Mouse (Mus musculus) midbrain, postnatal 0 days (tissue): ENCODE results near the gene T. TPM values are rescaled to one million over a fixed set of nuclear protein-coding genes. Genes with fewer than 3 reads are reported as not detected.

Experiments
- ATAC-seq: fragments of 200-750 bp; cut with Nextera tagmentation; 2 replicates; pipeline ENCODE4 v1.8.0; 2017; ENCODE audit warnings: moderate number of reproducible peaks, mild to moderate bottlenecking, moderate TSS enrichment, moderate library complexity; ENCODE audit not compliant: low FRiP score
- DNase-seq: peaks from one replicate; pipeline ENCODE4 v3.0.0-alpha.2; 2015; ENCODE audit warnings: low spot score
- H3K27ac ChIP-seq: fragments of 300-500 bp; sonication (generic); 2 replicates; pipeline ENCODE4 v1.5.1; 2014; ENCODE audit warnings: low read depth, mild to moderate bottlenecking, low read length, mixed read lengths
- H3K27me3 ChIP-seq: fragments of 300-500 bp; sonication (generic); 2 replicates; pipeline ENCODE4 v1.6.1; 2014; ENCODE audit warnings: low read length, control low read depth, mixed read lengths; ENCODE audit not compliant: insufficient read depth
- H3K36me3 ChIP-seq: fragments of 300-500 bp; sonication (generic); 2 replicates; pipeline ENCODE4 v1.6.1; 2014; ENCODE audit warnings: low read length, control low read depth, mixed read lengths; ENCODE audit not compliant: insufficient read depth
- H3K4me1 ChIP-seq: fragments of 300-500 bp; sonication (generic); 2 replicates; pipeline ENCODE4 v1.6.1; 2014; ENCODE audit warnings: mild to moderate bottlenecking, control low read depth, antibody characterized with exemption, low read length, mixed read lengths; ENCODE audit not compliant: insufficient read depth
- H3K4me2 ChIP-seq: fragments of 300-500 bp; sonication (generic); 2 replicates; pipeline ENCODE4 v1.6.1; 2014; ENCODE audit warnings: low read depth, mild to moderate bottlenecking, low read length, mixed read lengths; ENCODE audit not compliant: poor library complexity, severe bottlenecking
- H3K4me3 ChIP-seq: fragments of 300-500 bp; sonication (generic); 2 replicates; pipeline ENCODE4 v1.5.1; 2014; ENCODE audit warnings: low read depth, mild to moderate bottlenecking, low read length, moderate library complexity
- H3K9ac ChIP-seq: fragments of 300-500 bp; sonication (generic); replicated peaks from 2 replicates; pipeline ENCODE4 v1.6.1; 2014; ENCODE audit warnings: mild to moderate bottlenecking, low read length, moderate library complexity, mixed read lengths; ENCODE audit not compliant: poor library complexity, severe bottlenecking
- H3K9me3 ChIP-seq: fragments of 300-500 bp; sonication (generic); 2 replicates; pipeline ENCODE4 v1.6.1; 2016; ENCODE audit warnings: low read length, control low read depth
- CTCF ChIP-seq: IDR thresholded peaks from 2 replicates; pipeline ENCODE4 v1.5.1; 2016; ENCODE audit warnings: antibody characterized with exemption, mild to moderate bottlenecking
- WGBS: fragments of 180-500 bp; shearing (Covaris S2); extraction: QIAGEN DNeasy Blood & Tissue Kit; methylation state at CpG from one replicate; pipeline ENCODE4 v1.1.7; 2014; 5-methylcytosine and 5-hydroxymethylcytosine counted together
- polyA plus RNA-seq: library from polyadenylated mRNA; unstranded; fragments of >200 nt; fragmentation: Nextera tagmentation; extraction: Ambion mirVana; gene quantifications from 2 replicates; pipeline ENCODE4 v1.2.1, GENCODE M21; 2015
- total RNA-seq: library from RNA; depleted of rRNA; stranded (reverse); fragments of >200 nt; gene quantifications from 2 replicates; pipeline ENCODE4 v1.2.3, GENCODE M21; 2014; rRNA removed

The T gene
- total RNA-seq: 0.11 and 1.9 TPM in 2 replicates
- 0.25 and 0.35 TPM in 2 replicates for polyA plus RNA-seq

GRCm38 (mm10) chr17:8433978-8434960 is at the start of gene T:
Gene T, plus strand, starts transcription at chr17:8434423.
- H3K9me3 ChIP-seq: no peaks in the 10 kb centered on the region
- WGBS: under 1% methylated on average over 62 of the region's 65 CpGs
- no peak within 1 kb of the TSS for H3K9ac ChIP-seq
- H3K4me2 ChIP-seq: peak within 1 kb of the TSS; percentile 47
- H3K36me3 ChIP-seq: no peaks in the 10 kb centered on the region
- H3K27ac ChIP-seq: no peak within 1 kb of the TSS
- H3K4me1 ChIP-seq: peaks cover 9% of the 10 kb centered on the region; the same call in 1 of the 2 replicates
- ATAC-seq (no peak), DNase-seq (no peak)
- peaks cover 90% of the 10 kb centered on the region for H3K27me3 ChIP-seq
- H3K4me3 ChIP-seq: peak within 1 kb of the TSS; percentile 26
- TF ChIP-seq CTCF: no peak

DNA sequence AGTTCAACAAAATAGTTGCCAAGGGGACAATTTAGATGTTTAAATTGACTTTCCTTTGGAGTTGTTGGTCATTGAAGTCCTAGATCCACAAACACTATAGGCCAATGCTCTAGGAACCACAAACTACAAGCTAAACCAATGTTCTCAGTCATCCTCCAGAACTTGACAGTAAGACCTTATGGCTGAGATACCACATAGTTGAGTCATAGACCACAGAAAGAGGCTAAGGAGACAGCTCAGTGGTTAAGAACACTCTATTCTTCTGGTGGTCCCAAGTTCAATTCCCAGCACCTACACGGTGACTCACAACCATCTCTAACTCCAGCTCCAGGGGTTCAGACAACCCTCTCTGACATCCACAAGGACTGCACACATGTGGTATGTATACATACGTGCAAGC is 48.8 kb upstream of the T start:
- H3K4me2 ChIP-seq: no peak overlapping the region
- no peak overlapping the region for H3K27ac ChIP-seq
- ATAC-seq (no peak), DNase-seq (no peak)
- H3K4me1 ChIP-seq: 0 out of 2 replicates have a peak, but pooled peaks cover 6% of the 10 kb centered on the region
- no peaks in the 10 kb centered on the region for H3K27me3 ChIP-seq
- 100% methylated on average over 2 of the region's 2 CpGs for WGBS
- TF ChIP-seq CTCF: no peak
- no peaks in the 10 kb centered on the region for H3K9me3 ChIP-seq
- H3K36me3 ChIP-seq: no peaks in the 10 kb centered on the region
- H3K4me3 ChIP-seq: no peak overlapping the region
- H3K9ac ChIP-seq: no peak overlapping the region

DNA sequence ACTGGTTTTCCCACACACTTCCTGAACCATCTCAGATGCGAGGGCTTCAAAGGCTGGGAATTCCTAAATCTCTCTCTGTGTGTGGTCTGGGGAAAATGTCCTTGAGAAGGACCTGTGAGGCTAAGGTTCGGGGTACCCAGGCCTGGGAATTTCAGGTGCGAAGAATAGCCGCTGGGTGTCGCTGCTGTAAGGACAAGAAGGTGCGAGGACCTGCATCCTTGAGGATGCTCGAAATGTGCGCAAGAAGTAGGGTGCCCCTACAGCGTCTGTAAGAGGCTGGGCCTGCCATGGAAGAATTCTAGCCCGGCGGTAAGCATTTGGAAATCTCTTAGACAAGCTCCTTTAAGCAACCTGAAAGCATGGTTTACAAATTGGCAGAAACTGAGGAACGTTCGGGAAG is 45.8 kb upstream of the T start:
- Histone ChIP-seq H3K27ac (no peak overlapping the region), H3K36me3 (no peaks in the 10 kb centered on the region), H3K27me3 (no peaks in the 10 kb centered on the region; the same call in 1 of the 2 replicates), H3K9me3 (no peaks in the 10 kb centered on the region), H3K9ac (peak overlapping the region; percentile 25; the same call in 1 of the 2 replicates), H3K4me3 (peak overlapping the region; percentile 38), H3K4me1 (0 out of 2 replicates have a peak, but pooled peaks cover 6% of the 10 kb centered on the region), H3K4me2 (peak overlapping the region; percentile 64)
- WGBS: 4% methylated on average over 13 of the region's 13 CpGs
- peak; percentile 83 for TF ChIP-seq CTCF
- ATAC-seq (peak; percentile 41; the same call in 1 of the 2 replicates), DNase-seq (peak; percentile 65)

GRCm38 (mm10) chr17:8388990-8389789 is 45.0 kb upstream of the T start:
- no peaks in the 10 kb centered on the region; the same call in 1 of the 2 replicates for H3K27me3 ChIP-seq
- peak overlapping the region; percentile 38 for H3K4me3 ChIP-seq
- H3K9ac ChIP-seq: peak overlapping the region; percentile 25
- 6% methylated on average over 27 of the region's 28 CpGs for WGBS
- 0 out of 2 replicates have a peak, but pooled peaks cover 6% of the 10 kb centered on the region for H3K4me1 ChIP-seq
- TF ChIP-seq CTCF: no peak
- no peaks in the 10 kb centered on the region for H3K9me3 ChIP-seq
- H3K36me3 ChIP-seq: no peaks in the 10 kb centered on the region
- H3K4me2 ChIP-seq: peak overlapping the region; percentile 64
- peak; percentile 63; the same call in 1 of the 2 replicates for ATAC-seq
- peak overlapping the region; percentile 32; the same call in 1 of the 2 replicates for H3K27ac ChIP-seq
- no peak for DNase-seq

- H3K4me2 ChIP-seq: peak overlapping the region; percentile 64
- 10% methylated on average over 10 of the region's 10 CpGs for WGBS
- DNase-seq: peak; percentile 40
- H3K27me3 ChIP-seq: no peaks in the 10 kb centered on the region; the same call in 1 of the 2 replicates
- no peaks in the 10 kb centered on the region for H3K9me3 ChIP-seq
- no peaks in the 10 kb centered on the region for H3K36me3 ChIP-seq
- ATAC-seq: peak; percentile 13; the same call in 1 of the 2 replicates
- H3K4me1 ChIP-seq: 0 out of 2 replicates have a peak, but pooled peaks cover 6% of the 10 kb centered on the region
- TF ChIP-seq CTCF: peak; percentile 62
- H3K27ac ChIP-seq: no peak overlapping the region
- no peak overlapping the region for H3K9ac ChIP-seq
- peak overlapping the region; percentile 38; the same call in 1 of the 2 replicates for H3K4me3 ChIP-seq
These were observed 44.5 kb upstream of the T start for GRCm38 (mm10) chr17:8389790-8390095.
